Mouse (Mus musculus) E14TG2a.4 (cell line): Measurements from ENCODE around the gene Tmem204.

ENCODE experiments used
- CTCF ChIP-seq: conservative IDR thresholded peaks from 2 replicates; pipeline ENCODE4 v1.5.1; 2014; ENCODE audit warnings: low read length
- POU5F1 ChIP-seq: IDR thresholded peaks from 2 replicates; pipeline ENCODE4 v1.6.1; 2014; ENCODE audit warnings: low read length, borderline replicate concordance

DNA sequence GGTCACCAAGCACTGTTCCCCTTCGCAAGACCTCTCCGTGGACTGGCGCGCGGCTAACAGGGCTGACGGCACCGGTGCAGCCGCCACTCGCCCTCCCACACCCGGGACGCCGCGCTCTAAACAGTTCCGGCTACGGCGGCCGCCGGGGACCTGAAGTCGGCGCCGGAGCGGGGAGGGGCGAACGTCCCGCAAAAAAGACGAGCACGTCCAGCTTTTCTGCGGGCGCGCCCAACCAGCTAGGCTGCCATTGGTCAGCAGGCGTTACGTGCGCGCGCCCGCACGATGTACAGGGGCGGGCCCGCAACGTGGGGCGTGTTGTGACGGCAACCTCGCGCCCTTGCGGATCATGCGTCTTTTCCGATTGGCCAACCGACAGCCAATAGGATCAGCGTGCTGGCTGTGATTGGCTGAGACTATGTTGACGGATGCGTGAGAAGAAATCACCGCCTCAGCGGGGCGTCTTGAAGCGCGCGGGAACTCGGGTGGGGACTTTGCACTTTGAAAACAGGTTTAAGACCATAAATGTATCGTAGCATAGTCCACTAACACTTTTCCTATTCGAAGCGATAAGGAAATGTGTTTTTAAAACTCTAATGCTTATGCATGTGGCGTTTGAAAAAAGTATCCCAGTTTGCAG lies 67.6 kb downstream of the Tmem204 start, which contains the start of the genes Cramp1l and Ift140:
- no peak for TF ChIP-seq CTCF
- TF ChIP-seq POU5F1 = no peak
